Mouse (Mus musculus): ENCODE measurements around the gene Ak7. TPM values are rescaled to one million over a fixed set of nuclear protein-coding genes. Genes with fewer than 3 reads are reported as not detected.

Ak7 gene
- total RNA-seq, 1 experiment from 2014 or later = 0.12 TPM

GRCm38 (mm10) chr12:105777651-105778050, 71.9 kb downstream of the Ak7 start:
- no peak for ATAC-seq (ENCODE audit: extremely low read depth, insufficient number of reproducible peaks, low FRiP score, poor library complexity, severe bottlenecking)

- peak; percentile 90 for ATAC-seq (ENCODE audit: extremely low read depth, insufficient number of reproducible peaks, low FRiP score, poor library complexity, severe bottlenecking)
Observed at GRCm38 (mm10) chr12:105784196-105784999, 78.6 kb downstream of the Ak7 start, which contains the start of gene Papola. Papola (plus strand) TSS chr12:105784694.

- peak; percentile 59 for ATAC-seq (ENCODE audit: extremely low read depth, insufficient number of reproducible peaks, low FRiP score, poor library complexity, severe bottlenecking)
Observed at GRCm38 (mm10) chr12:105785000-105785774, 79.4 kb downstream of the Ak7 start.

- no peak for ATAC-seq (ENCODE audit: extremely low read depth, insufficient number of reproducible peaks, low FRiP score, poor library complexity, severe bottlenecking)
Observed at GRCm38 (mm10) chr12:105786113-105786512, 80.3 kb downstream of the Ak7 start.

- no peak for ATAC-seq (ENCODE audit: extremely low read depth, insufficient number of reproducible peaks, low FRiP score, poor library complexity, severe bottlenecking)
Observed at GRCm38 (mm10) chr12:105787626-105788025, 81.8 kb downstream of the Ak7 start.

GRCm38 (mm10) chr12:105789885-105790284, 84.1 kb downstream of the Ak7 start:
- ATAC-seq (ENCODE audit: extremely low read depth, insufficient number of reproducible peaks, low FRiP score, poor library complexity, severe bottlenecking) = no peak

GRCm38 (mm10) chr12:105794896-105795295, 89.1 kb downstream of the Ak7 start:
- ATAC-seq (ENCODE audit: extremely low read depth, insufficient number of reproducible peaks, low FRiP score, poor library complexity, severe bottlenecking) = no peak

- ATAC-seq (ENCODE audit: extremely low read depth, insufficient number of reproducible peaks, low FRiP score, poor library complexity, severe bottlenecking) = no peak
Observed at GRCm38 (mm10) chr12:105798001-105798400, 92.2 kb downstream of the Ak7 start.

- no peak for ATAC-seq (ENCODE audit: extremely low read depth, insufficient number of reproducible peaks, low FRiP score, poor library complexity, severe bottlenecking)
Observed at GRCm38 (mm10) chr12:105805790-105806189, 100.0 kb downstream of the Ak7 start.

- ATAC-seq (ENCODE audit: extremely low read depth, insufficient number of reproducible peaks, low FRiP score, poor library complexity, severe bottlenecking) = no peak
Observed at GRCm38 (mm10) chr12:105806205-105806604, 100.4 kb downstream of the Ak7 start.

GRCm38 (mm10) chr12:105807416-105807815, 101.6 kb downstream of the Ak7 start:
- ATAC-seq (ENCODE audit: extremely low read depth, insufficient number of reproducible peaks, low FRiP score, poor library complexity, severe bottlenecking) = no peak

- no peak for ATAC-seq (ENCODE audit: extremely low read depth, insufficient number of reproducible peaks, low FRiP score, poor library complexity, severe bottlenecking)
Observed at GRCm38 (mm10) chr12:105808945-105809344, 103.2 kb downstream of the Ak7 start.

- ATAC-seq (ENCODE audit: extremely low read depth, insufficient number of reproducible peaks, low FRiP score, poor library complexity, severe bottlenecking) = no peak
Observed at GRCm38 (mm10) chr12:105810608-105811007, 104.8 kb downstream of the Ak7 start.

GRCm38 (mm10) chr12:105813957-105814356, 108.2 kb downstream of the Ak7 start:
- no peak for ATAC-seq (ENCODE audit: extremely low read depth, insufficient number of reproducible peaks, low FRiP score, poor library complexity, severe bottlenecking)

- ATAC-seq (ENCODE audit: extremely low read depth, insufficient number of reproducible peaks, low FRiP score, poor library complexity, severe bottlenecking) = no peak
Observed at GRCm38 (mm10) chr12:105823472-105823871, 117.7 kb downstream of the Ak7 start.

GRCm38 (mm10) chr12:105824743-105825142, 119.0 kb downstream of the Ak7 start:
- ATAC-seq (ENCODE audit: extremely low read depth, insufficient number of reproducible peaks, low FRiP score, poor library complexity, severe bottlenecking) = no peak

GRCm38 (mm10) chr12:105825266-105825665, 119.5 kb downstream of the Ak7 start:
- ATAC-seq (ENCODE audit: extremely low read depth, insufficient number of reproducible peaks, low FRiP score, poor library complexity, severe bottlenecking) = no peak

Measured in neutrophil, adult 5-6 weeks (primary cell).